Mouse (Mus musculus): ENCODE results near the gene Pih1d2. TPM values are rescaled to one million over a fixed set of nuclear protein-coding genes. Genes with fewer than 3 reads are reported as not detected.

The Pih1d2 gene
- polyA plus RNA-seq, 1 experiment from 2014 or later = 5.3 TPM

- ATAC-seq (ENCODE audit: low FRiP score, low TSS enrichment) = no peak
- Histone ChIP-seq H3K27ac (ENCODE audit: low read length) (no peak overlapping the region), H3K36me3 (ENCODE audit: insufficient read depth, low read length) (peaks cover 33% of the 10 kb centered on the region), H3K4me3 (ENCODE audit: low read length) (no peak overlapping the region), H3K27me3 (ENCODE audit: insufficient read depth, low read length) (no peaks in the 10 kb centered on the region), H3K9me3 (ENCODE audit: low read length) (no peaks in the 10 kb centered on the region), H3K9ac (replicated peaks; ENCODE audit: low read length) (no peak overlapping the region), H3K4me1 (ENCODE audit: insufficient read depth, low read length) (0 out of 2 replicates have a peak, but pooled peaks cover 3% of the 10 kb centered on the region), H3K4me2 (replicated peaks; ENCODE audit: low read depth, low read length) (no peak overlapping the region)
- 84% methylated on average over 3 of the region's 3 CpGs for WGBS
Observed at GRCm38 (mm10) chr9:50593544-50593943, 23.6 kb upstream of the Pih1d2 start.

DNA sequence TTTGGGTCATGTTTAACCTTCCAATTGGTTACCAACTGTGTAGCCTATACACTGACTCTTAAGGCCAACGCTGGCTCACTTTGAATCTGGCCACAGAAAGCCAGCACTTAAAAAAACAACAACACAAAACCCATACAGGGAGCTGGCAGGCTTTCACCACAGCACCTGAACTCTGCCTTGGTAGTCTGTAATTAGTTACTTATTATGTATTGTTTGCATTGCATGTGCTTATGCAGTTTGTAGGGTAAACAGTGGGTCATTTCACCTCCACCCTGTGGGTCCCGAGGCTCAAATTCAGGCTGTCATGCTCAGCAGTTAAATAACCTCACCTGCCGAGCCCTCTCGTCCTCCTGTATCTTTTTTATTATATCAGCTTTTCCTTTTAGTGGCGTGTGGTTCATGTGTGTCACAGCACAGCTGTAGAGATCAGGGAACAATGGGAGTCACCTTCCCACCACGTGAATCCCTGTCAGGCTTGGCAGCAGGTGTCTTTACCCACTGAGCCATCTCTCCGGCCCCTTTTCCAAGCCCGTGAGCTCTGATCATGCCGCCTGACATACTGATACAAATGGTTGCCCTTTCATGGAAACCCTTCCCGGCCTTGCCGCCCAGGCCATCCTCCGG lies 22.2 kb upstream of the Pih1d2 start:
- H3K9ac ChIP-seq (replicated peaks; ENCODE audit: low read length) = no peak overlapping the region
- H3K27me3 ChIP-seq (ENCODE audit: insufficient read depth, low read length) = no peaks in the 10 kb centered on the region
- no peaks in the 10 kb centered on the region for H3K9me3 ChIP-seq (ENCODE audit: low read length)
- ATAC-seq (ENCODE audit: low FRiP score, low TSS enrichment) = peak; percentile 69; the same call in 1 of the 2 replicates
- H3K27ac ChIP-seq (ENCODE audit: low read length) = peak overlapping the region; percentile 59
- H3K4me3 ChIP-seq (ENCODE audit: low read length) = no peak overlapping the region
- WGBS = 71% methylated on average over 12 of the region's 12 CpGs
- no peak overlapping the region for H3K4me2 ChIP-seq (replicated peaks; ENCODE audit: low read depth, low read length)
- H3K4me1 ChIP-seq (ENCODE audit: insufficient read depth, low read length) = 0 out of 2 replicates have a peak, but pooled peaks cover 3% of the 10 kb centered on the region
- peaks cover 44% of the 10 kb centered on the region for H3K36me3 ChIP-seq (ENCODE audit: insufficient read depth, low read length)

DNA sequence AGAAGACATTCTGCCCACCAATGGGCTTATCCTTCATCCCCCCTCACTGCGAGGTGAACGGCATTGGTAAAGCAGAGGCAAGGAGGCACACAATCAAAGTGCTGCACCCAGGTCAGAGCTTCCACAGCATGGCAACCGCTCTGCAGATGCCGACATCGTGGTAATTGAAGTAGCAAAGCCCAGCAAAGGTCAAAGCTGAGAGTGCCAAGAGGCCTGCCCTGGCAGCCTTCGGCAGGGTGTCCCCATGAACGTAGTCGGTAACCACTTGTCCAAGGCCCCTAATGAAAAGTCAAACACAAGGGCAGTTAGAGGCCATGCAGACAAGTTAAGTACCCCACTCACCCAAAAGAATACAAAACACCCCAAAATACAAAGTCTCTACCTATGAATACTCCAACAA lies 20.1 kb upstream of the Pih1d2 start:
- H3K27me3 ChIP-seq (ENCODE audit: insufficient read depth, low read length) = no peaks in the 10 kb centered on the region
- H3K27ac ChIP-seq (ENCODE audit: low read length) = no peak overlapping the region
- H3K4me1 ChIP-seq (ENCODE audit: insufficient read depth, low read length) = peaks cover 5% of the 10 kb centered on the region
- H3K9ac ChIP-seq (replicated peaks; ENCODE audit: low read length) = no peak overlapping the region
- ATAC-seq (ENCODE audit: low FRiP score, low TSS enrichment) = no peak
- peaks cover 50% of the 10 kb centered on the region for H3K36me3 ChIP-seq (ENCODE audit: insufficient read depth, low read length)
- H3K4me2 ChIP-seq (replicated peaks; ENCODE audit: low read depth, low read length) = no peak overlapping the region
- H3K9me3 ChIP-seq (ENCODE audit: low read length) = no peaks in the 10 kb centered on the region
- 90% methylated on average over 8 of the region's 8 CpGs for WGBS
- H3K4me3 ChIP-seq (ENCODE audit: low read length) = no peak overlapping the region

DNA sequence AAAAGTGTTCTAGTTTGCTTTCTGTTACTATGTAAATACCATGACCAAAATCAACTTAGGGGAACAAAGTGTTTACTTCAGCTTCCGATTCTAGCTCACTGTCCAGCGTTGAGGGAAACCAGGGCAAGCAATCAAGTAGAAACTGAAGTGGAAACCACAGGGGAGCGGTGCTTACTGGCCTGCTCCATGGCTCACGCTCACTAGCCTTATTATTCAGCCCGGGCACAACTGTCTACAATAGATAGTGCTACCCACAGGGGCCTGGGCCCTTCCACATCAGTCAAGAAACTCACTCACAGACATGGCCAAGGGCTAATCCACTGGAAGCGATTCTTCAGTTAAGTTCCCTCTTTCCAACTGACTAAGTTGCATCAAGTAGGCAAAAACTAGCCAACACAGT lies 15.6 kb upstream of the Pih1d2 start:
- H3K36me3 ChIP-seq (ENCODE audit: insufficient read depth, low read length) = peaks cover 46% of the 10 kb centered on the region

DNA sequence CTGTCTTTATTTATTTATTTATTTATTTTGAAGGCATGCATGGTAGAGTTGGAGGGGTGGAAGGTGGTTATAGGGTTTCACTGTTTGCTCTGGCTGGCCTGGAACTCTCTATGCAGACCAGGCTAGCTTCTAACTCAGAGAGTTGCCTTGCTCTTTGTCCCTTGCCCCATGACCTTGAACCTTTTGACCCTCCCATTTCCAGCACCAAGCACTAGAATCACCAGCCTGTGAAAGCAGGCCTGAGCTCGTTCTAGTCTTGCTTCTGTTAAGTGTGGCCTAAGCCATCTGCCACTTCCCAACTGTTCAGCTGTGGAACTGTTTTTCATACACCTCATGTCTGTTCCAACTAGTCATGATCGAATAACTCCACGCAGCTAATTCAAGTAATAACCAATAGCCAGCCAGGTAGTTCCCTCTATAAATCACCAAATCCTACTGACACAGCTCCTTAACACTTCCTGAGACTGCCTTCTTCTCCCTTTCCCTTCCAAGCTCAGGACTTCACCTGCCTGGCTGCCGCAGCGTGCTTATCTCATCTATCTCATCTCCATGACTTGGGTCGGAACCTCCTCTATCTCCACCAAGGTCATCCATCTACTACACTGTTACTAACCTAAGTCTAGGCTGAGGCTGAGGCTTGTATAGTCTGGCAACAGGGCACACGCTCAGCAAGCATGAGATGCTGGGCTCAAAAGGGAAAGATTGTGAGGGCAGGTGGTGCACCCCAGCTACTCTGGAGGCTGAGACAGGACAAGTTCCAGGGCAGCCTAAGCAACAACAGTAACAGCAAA lies 14.9 kb upstream of the Pih1d2 start:
- Histone ChIP-seq H3K9me3 (ENCODE audit: low read length) (no peaks in the 10 kb centered on the region), H3K9ac (replicated peaks; ENCODE audit: low read length) (peak overlapping the region; percentile 93), H3K4me3 (ENCODE audit: low read length) (peak overlapping the region; percentile 93), H3K4me1 (ENCODE audit: insufficient read depth, low read length) (peaks cover 19% of the 10 kb centered on the region), H3K36me3 (ENCODE audit: insufficient read depth, low read length) (peaks cover 39% of the 10 kb centered on the region), H3K27ac (ENCODE audit: low read length) (no peak overlapping the region), H3K27me3 (ENCODE audit: insufficient read depth, low read length) (no peaks in the 10 kb centered on the region), H3K4me2 (replicated peaks; ENCODE audit: low read depth, low read length) (peak overlapping the region; percentile 94)
- WGBS = 76% methylated on average over 7 of the region's 7 CpGs
- no peak for ATAC-seq (ENCODE audit: low FRiP score, low TSS enrichment)

More for the DNA sequence above, 15.6 kb upstream of the Pih1d2 start:
- no peaks in the 10 kb centered on the region for H3K27me3 ChIP-seq (ENCODE audit: insufficient read depth, low read length)
- H3K4me3 ChIP-seq (ENCODE audit: low read length) = no peak overlapping the region
- peaks cover 19% of the 10 kb centered on the region for H3K4me1 ChIP-seq (ENCODE audit: insufficient read depth, low read length)
- H3K9ac ChIP-seq (replicated peaks; ENCODE audit: low read length) = no peak overlapping the region
- peak overlapping the region; percentile 15; the same call in 1 of the 2 replicates for H3K4me2 ChIP-seq (replicated peaks; ENCODE audit: low read depth, low read length)
- WGBS = 88% methylated on average over 6 of the region's 6 CpGs
- H3K9me3 ChIP-seq (ENCODE audit: low read length) = no peaks in the 10 kb centered on the region
- ATAC-seq (ENCODE audit: low FRiP score, low TSS enrichment) = no peak
- H3K27ac ChIP-seq (ENCODE audit: low read length) = no peak overlapping the region

DNA sequence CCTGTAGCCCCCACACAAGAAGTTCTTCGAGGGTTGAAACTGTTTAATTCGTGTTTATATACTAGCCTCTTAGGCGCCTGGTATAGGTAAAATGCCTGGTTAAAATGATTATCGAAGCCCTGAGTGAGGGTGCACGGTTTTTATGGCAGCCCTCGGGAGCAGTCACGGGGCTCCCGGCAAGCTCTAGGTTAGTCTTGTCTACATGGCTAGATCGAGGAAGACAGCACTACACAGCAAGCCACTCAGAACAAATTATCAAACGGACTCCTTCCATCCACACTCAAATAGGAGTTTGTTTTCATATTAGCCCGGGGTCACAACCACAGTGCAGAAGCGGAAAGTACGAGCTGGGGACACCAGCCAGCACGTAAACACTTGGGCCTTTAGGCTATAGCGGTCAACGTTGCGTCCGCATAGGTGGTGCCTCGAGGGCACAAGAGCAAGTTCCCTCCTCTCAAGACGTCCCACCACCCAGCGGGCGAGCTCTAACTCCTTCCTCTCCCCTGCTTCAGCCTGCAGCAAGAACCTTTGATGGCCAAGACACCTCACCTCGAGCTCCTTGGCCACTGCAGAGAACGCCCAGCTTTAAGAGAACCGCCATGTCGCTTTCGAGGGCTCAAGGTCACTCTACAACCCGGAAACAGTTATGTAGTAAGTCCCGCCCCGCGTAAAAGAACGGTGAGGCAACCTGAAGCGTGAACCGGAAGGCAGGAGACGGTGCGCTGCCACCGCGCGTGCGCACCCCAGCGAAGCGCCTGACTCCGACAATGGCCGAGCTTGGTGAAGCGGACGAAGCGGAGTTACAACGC lies 13.7 kb upstream of the Pih1d2 start, which contains the start of the genes Sdhd and Timm8b:
Gene Sdhd, minus strand, starts transcription at position 624 of the 809 bp plus-strand sequence.
Gene Timm8b, plus strand, starts transcription at position 722 of the 809 bp plus-strand sequence.
- under 1% methylated on average over 48 of the region's 48 CpGs for WGBS
- ATAC-seq (ENCODE audit: low FRiP score, low TSS enrichment) = peak; percentile 99

GRCm38 (mm10) chr9:50603998-50604324 lies 13.2 kb upstream of the Pih1d2 start:
- H3K27me3 ChIP-seq (ENCODE audit: insufficient read depth, low read length) = no peaks in the 10 kb centered on the region
- peaks cover 34% of the 10 kb centered on the region; the same call in 1 of the 2 replicates for H3K36me3 ChIP-seq (ENCODE audit: insufficient read depth, low read length)
- peak overlapping the region; percentile 92 for H3K27ac ChIP-seq (ENCODE audit: low read length)
- under 1% methylated on average over 24 of the region's 24 CpGs for WGBS
- peaks cover 19% of the 10 kb centered on the region for H3K4me1 ChIP-seq (ENCODE audit: insufficient read depth, low read length)
- no peaks in the 10 kb centered on the region for H3K9me3 ChIP-seq (ENCODE audit: low read length)
- peak overlapping the region; percentile 93 for H3K4me3 ChIP-seq (ENCODE audit: low read length)
- ATAC-seq (ENCODE audit: low FRiP score, low TSS enrichment) = peak; percentile 92
- peak overlapping the region; percentile 94 for H3K4me2 ChIP-seq (replicated peaks; ENCODE audit: low read depth, low read length)
- peak overlapping the region; percentile 93 for H3K9ac ChIP-seq (replicated peaks; ENCODE audit: low read length)

More for the DNA sequence above, 13.7 kb upstream of the Pih1d2 start, which contains the start of the genes Sdhd and Timm8b:
- Histone ChIP-seq H3K9ac (replicated peaks; ENCODE audit: low read length) (peak within 1 kb of the TSS; percentile 93), H3K27ac (ENCODE audit: low read length) (peak within 1 kb of the TSS; percentile 92), H3K4me2 (replicated peaks; ENCODE audit: low read depth, low read length) (peak within 1 kb of the TSS; percentile 94), H3K9me3 (ENCODE audit: low read length) (no peaks in the 10 kb centered on the region), H3K36me3 (ENCODE audit: insufficient read depth, low read length) (peaks cover 35% of the 10 kb centered on the region), H3K4me3 (ENCODE audit: low read length) (peak within 1 kb of the TSS; percentile 93), H3K4me1 (ENCODE audit: insufficient read depth, low read length) (peaks cover 19% of the 10 kb centered on the region), H3K27me3 (ENCODE audit: insufficient read depth, low read length) (no peaks in the 10 kb centered on the region)

GRCm38 (mm10) chr9:50604338-50604737 lies 12.8 kb upstream of the Pih1d2 start:
- H3K4me3 ChIP-seq (ENCODE audit: low read length) = peak overlapping the region; percentile 93
- peaks cover 32% of the 10 kb centered on the region; the same call in 1 of the 2 replicates for H3K36me3 ChIP-seq (ENCODE audit: insufficient read depth, low read length)
- peaks cover 19% of the 10 kb centered on the region for H3K4me1 ChIP-seq (ENCODE audit: insufficient read depth, low read length)
- H3K9me3 ChIP-seq (ENCODE audit: low read length) = no peaks in the 10 kb centered on the region
- no peaks in the 10 kb centered on the region for H3K27me3 ChIP-seq (ENCODE audit: insufficient read depth, low read length)
- whole genome bisulfite sequencing = under 1% methylated on average over 6 of the region's 6 CpGs
- H3K9ac ChIP-seq (replicated peaks; ENCODE audit: low read length) = peak overlapping the region; percentile 93
- peak overlapping the region; percentile 92 for H3K27ac ChIP-seq (ENCODE audit: low read length)
- no peak; the same call in 1 of the 2 replicates for ATAC-seq (ENCODE audit: low FRiP score, low TSS enrichment)
- peak overlapping the region; percentile 94 for H3K4me2 ChIP-seq (replicated peaks; ENCODE audit: low read depth, low read length)

- Histone ChIP-seq H3K9ac (replicated peaks; ENCODE audit: low read length) (no peak overlapping the region), H3K4me3 (ENCODE audit: low read length) (no peak overlapping the region), H3K4me2 (replicated peaks; ENCODE audit: low read depth, low read length) (no peak overlapping the region), H3K9me3 (ENCODE audit: low read length) (no peaks in the 10 kb centered on the region), H3K27ac (ENCODE audit: low read length) (no peak overlapping the region), H3K27me3 (ENCODE audit: insufficient read depth, low read length) (no peaks in the 10 kb centered on the region), H3K4me1 (ENCODE audit: insufficient read depth, low read length) (peaks cover 9% of the 10 kb centered on the region), H3K36me3 (ENCODE audit: insufficient read depth, low read length) (peaks cover 55% of the 10 kb centered on the region)
- ATAC-seq (ENCODE audit: low FRiP score, low TSS enrichment) = no peak
- WGBS = 83% methylated on average over 4 of the region's 4 CpGs
Observed at GRCm38 (mm10) chr9:50612115-50612514, 5.0 kb upstream of the Pih1d2 start.
